12 mouse cellular contexts compared by ENCODE assay signal in the genomic region with DNA sequence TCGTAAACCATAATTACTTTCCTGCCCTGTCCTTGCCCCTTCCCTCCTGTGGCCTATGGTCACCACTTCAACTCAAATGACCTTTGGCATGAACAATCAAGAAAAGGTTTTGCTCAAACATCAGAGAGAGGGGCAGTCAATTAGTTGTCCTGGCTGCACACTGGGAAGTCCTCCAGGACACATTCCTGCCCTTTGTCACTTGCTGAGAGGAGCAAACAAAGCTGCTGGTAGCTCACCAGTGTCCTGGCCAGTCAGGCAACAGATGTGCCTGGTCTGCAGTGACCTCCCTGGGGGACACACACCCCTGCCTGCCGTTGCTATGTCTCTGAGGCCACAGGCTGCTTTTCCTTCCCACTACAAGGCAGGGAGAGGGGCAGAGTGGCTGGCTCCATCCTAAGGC.
DNase-seq lines count a peak whose midpoint lies in the region; ATAC-seq lines count a peak whose summit lies in the region.
"Had no signal": no experiment of that assay in that cellular context is flagged by ENCODE, and none has a peak within 500 bp of the region (broad histone marks: within the 10 kb centered on the region; RNA-seq: fewer than 3 reads in every experiment).

No protein-coding gene starts in this region.

- DNase-seq in hindbrain, embryonic 11.5 days (ENCODE audit: low spot score): peak; percentile 31
- peak; percentile 43 for DNase-seq in liver
- DNase-seq in lung, postnatal 36 days: peak; percentile 52
- DNase-seq in thymus, postnatal 36 days: no peak
- no peak for DNase-seq in right cerebral cortex, postnatal 10 days (ENCODE audit: low spot score in 2 of 2)
- no peak for DNase-seq in right cerebral cortex, adult 18-20 months
- DNase-seq: cerebellum, adult 11 months had no signal

- no peaks in the 10 kb centered on the region for H3K9me3 ChIP-seq in hindbrain, embryonic 11.5 days (ENCODE audit: control insufficient read depth, low read length)
- H3K9me3 ChIP-seq in hindbrain, embryonic 12.5 days (replicated peaks): no peaks in the 10 kb centered on the region
- H3K9me3 ChIP-seq in heart, embryonic 15.5 days (replicated peaks): no peaks in the 10 kb centered on the region
- H3K9me3 ChIP-seq: hindbrain, embryonic 15.5 days; limb, embryonic 15.5 days had no signal

- H3K9ac ChIP-seq in hindbrain, embryonic 11.5 days (ENCODE audit: low read depth, low read length): no peak overlapping the region
- H3K9ac ChIP-seq in hindbrain, embryonic 12.5 days: no peak overlapping the region
- no peak overlapping the region for H3K9ac ChIP-seq in heart, embryonic 15.5 days
- H3K9ac ChIP-seq: hindbrain, embryonic 15.5 days; limb, embryonic 15.5 days had no signal

- H3K27ac ChIP-seq in hindbrain, embryonic 11.5 days (ENCODE audit: low read depth, low read length): no peak overlapping the region
- no peak overlapping the region for H3K27ac ChIP-seq in hindbrain, embryonic 12.5 days
- peak overlapping the region; percentile 30; the same call in 1 of the 2 replicates for H3K27ac ChIP-seq in heart, embryonic 15.5 days
- H3K27ac ChIP-seq: hindbrain, embryonic 15.5 days; limb, embryonic 15.5 days had no signal

- 0% methylated on average over 2 of the region's 2 CpGs for WGBS in hindbrain, embryonic 11.5 days
- 3% methylated on average over 2 of the region's 2 CpGs for WGBS in hindbrain, embryonic 12.5 days
- 37% methylated on average over 2 of the region's 2 CpGs for WGBS in heart, embryonic 15.5 days

- no peaks in the 10 kb centered on the region for H3K27me3 ChIP-seq in hindbrain, embryonic 11.5 days (ENCODE audit: control insufficient read depth, insufficient read depth, low read length)
- peaks cover 4% of the 10 kb centered on the region; the same call in 1 of the 2 replicates for H3K27me3 ChIP-seq in hindbrain, embryonic 12.5 days
- no peaks in the 10 kb centered on the region for H3K27me3 ChIP-seq in heart, embryonic 15.5 days
- H3K27me3 ChIP-seq: hindbrain, embryonic 15.5 days; limb, embryonic 15.5 days had no signal

- H3K36me3 ChIP-seq in hindbrain, embryonic 11.5 days (ENCODE audit: control insufficient read depth, insufficient read depth, low read length): no peaks in the 10 kb centered on the region
- no peaks in the 10 kb centered on the region for H3K36me3 ChIP-seq in hindbrain, embryonic 12.5 days
- no peaks in the 10 kb centered on the region for H3K36me3 ChIP-seq in heart, embryonic 15.5 days
- H3K36me3 ChIP-seq: hindbrain, embryonic 15.5 days; limb, embryonic 15.5 days had no signal

- no peak overlapping the region for H3K4me3 ChIP-seq in hindbrain, embryonic 11.5 days (ENCODE audit: low read depth, low read length)
- no peak overlapping the region for H3K4me3 ChIP-seq in hindbrain, embryonic 12.5 days
- H3K4me3 ChIP-seq in heart, embryonic 15.5 days: no peak overlapping the region
- H3K4me3 ChIP-seq: hindbrain, embryonic 15.5 days; limb, embryonic 15.5 days had no signal

- no peaks in the 10 kb centered on the region for H3K4me1 ChIP-seq in hindbrain, embryonic 11.5 days (replicated peaks; ENCODE audit: control insufficient read depth, insufficient read depth, low read length)
- peaks cover 12% of the 10 kb centered on the region for H3K4me1 ChIP-seq in hindbrain, embryonic 12.5 days
- peaks cover 17% of the 10 kb centered on the region for H3K4me1 ChIP-seq in heart, embryonic 15.5 days (replicated peaks)
- H3K4me1 ChIP-seq: limb, embryonic 15.5 days had no signal

- no peak overlapping the region for H3K4me2 ChIP-seq in hindbrain, embryonic 11.5 days (replicated peaks; ENCODE audit: low read depth, low read length)
- no peak overlapping the region for H3K4me2 ChIP-seq in hindbrain, embryonic 12.5 days (replicated peaks)
- no peak overlapping the region for H3K4me2 ChIP-seq in heart, embryonic 15.5 days
- H3K4me2 ChIP-seq: hindbrain, embryonic 15.5 days; limb, embryonic 15.5 days had no signal

- no peak for ATAC-seq in hindbrain, embryonic 11.5 days (ENCODE audit: low FRiP score)
- no peak for ATAC-seq in hindbrain, embryonic 12.5 days (ENCODE audit: low FRiP score)
- 0 out of 2 replicates have a peak, but pooled peaks have one; percentile 47 for ATAC-seq in heart, embryonic 15.5 days (replicated peaks; ENCODE audit: insufficient number of reproducible peaks, insufficient read depth, low FRiP score, low read depth)
- ATAC-seq: forebrain, embryonic 14.5 days had no signal

Comparison
In these comparisons a context has a peak if more than half of its experiments do, and no peak if none do; other contexts are left out.
1. DNase-seq: peak in hindbrain, embryonic 11.5 days (single experiment), liver (single experiment) and lung, postnatal 36 days (single experiment); none in thymus, postnatal 36 days (0 of 2), right cerebral cortex, postnatal 10 days (0 of 2) and right cerebral cortex, adult 18-20 months (single experiment).